Mouse (Mus musculus) erythroblast, embryonic 14.5 days (primary cell): ENCODE measurements around the gene Unc50.

Experiments
- GATA1 ChIP-seq: IDR thresholded peaks from 2 replicates; pipeline ENCODE4 v1.6.1; 2012; ENCODE audit warnings: low read length, inconsistent platforms, mixed read lengths
- TAL1 ChIP-seq: IDR thresholded peaks from 3 replicates; pipeline ENCODE4 v1.6.1; 2012; ENCODE audit warnings: low read length, inconsistent platforms, mixed read lengths

DNA sequence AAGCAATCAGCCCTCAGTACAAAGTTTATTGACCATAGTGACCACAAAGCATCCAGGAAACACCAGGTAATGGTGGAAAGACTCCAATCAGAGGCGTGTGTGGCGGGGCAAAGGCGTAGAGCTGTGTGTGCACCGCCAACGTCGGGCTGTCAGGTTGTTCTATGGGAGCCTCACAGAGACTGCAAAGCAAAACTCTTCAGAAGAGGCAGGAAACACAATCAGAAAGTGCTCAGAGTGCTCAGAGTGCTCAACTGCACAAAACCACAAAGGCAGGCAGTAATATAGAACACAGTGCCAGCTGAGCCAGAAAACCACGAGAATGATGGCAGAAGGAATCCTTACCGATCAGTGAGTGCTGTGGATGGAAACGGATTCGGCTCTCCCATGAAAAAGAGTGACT lies 43.3 kb downstream of the Unc50 start:
- no peak for TF ChIP-seq TAL1
- no peak for TF ChIP-seq GATA1
